Mouse (Mus musculus): ENCODE measurements around the gene Espl1. TPM values are rescaled to one million over a fixed set of nuclear protein-coding genes. Genes with fewer than 3 reads are reported as not detected.
A peak's percentile ranks its signal among the peaks of the same experiment; 100 is the strongest.

Espl1 gene
- polyA plus RNA-seq, 1 experiment from 2014 or later = 7.5 TPM

DNA sequence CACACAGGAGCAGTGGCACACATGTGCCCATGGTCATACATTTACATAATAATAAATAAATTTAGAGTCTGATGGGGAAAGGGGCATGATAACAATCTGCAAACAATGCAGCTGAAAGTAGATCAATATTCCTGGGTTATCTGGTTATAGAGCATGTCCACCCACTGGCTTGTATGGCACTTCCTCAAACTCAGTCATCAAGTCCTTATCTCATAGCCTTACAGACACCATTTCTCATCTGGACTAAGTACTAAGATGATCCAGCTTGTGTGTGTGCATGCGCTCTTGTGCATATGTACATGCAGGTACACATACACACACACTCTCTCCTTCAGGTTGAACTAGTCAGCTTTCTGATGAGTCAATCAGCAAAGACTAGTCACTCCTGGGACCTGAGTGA is 68.6 kb downstream of the Espl1 start:
- no peak overlapping the region for H3K4me2 ChIP-seq (ENCODE audit: low read length)
- no peak for ATAC-seq (replicated peaks; ENCODE audit: low FRiP score, low read depth)
- H3K27ac ChIP-seq = no peak overlapping the region
- no peak overlapping the region for H3K9ac ChIP-seq (ENCODE audit: low read depth, low read length)
- H3K4me1 ChIP-seq (replicated peaks; ENCODE audit: insufficient read depth, low read length) = peaks cover 16% of the 10 kb centered on the region
- no peak for TF ChIP-seq CTCF (IDR thresholded peaks at IDR 0.05; ENCODE audit: low read depth)
- no peaks in the 10 kb centered on the region for H3K36me3 ChIP-seq (ENCODE audit: insufficient read depth, low read length)
- H3K9me3 ChIP-seq (replicated peaks; ENCODE audit: low read length) = no peaks in the 10 kb centered on the region
- 93% methylated on average over 1 of the region's 1 CpGs for WGBS
- H3K27me3 ChIP-seq (ENCODE audit: insufficient read depth, low read length) = no peaks in the 10 kb centered on the region
- no peak overlapping the region for H3K4me3 ChIP-seq (replicated peaks; ENCODE audit: low read depth, low read length)
- DNase-seq (ENCODE audit: low spot score) = no peak

DNA sequence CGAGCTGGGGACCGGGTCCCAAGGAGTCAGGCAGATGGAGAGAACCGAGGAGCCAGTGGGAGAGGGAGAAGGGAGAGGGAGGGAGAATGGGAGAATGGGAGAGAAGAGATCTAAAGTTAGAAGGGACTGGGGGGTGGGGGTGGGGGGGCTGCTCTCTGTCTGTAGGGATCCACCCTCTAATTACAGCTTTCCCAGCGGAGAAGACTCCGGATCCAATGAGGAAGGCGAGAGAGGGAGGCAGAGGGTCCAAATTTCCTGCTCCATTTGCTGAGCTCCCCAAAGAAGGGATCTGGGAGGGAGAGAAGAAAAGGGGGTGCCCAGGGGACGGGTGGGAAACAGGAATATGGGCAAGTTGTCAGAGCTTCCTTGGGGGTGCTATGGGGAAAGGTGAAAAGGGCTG is 70.2 kb downstream of the Espl1 start:
- TF ChIP-seq CTCF (IDR thresholded peaks at IDR 0.05; ENCODE audit: low read depth) = no peak
- Histone ChIP-seq H3K36me3 (ENCODE audit: insufficient read depth, low read length) (no peaks in the 10 kb centered on the region), H3K4me1 (replicated peaks; ENCODE audit: insufficient read depth, low read length) (peaks cover 22% of the 10 kb centered on the region), H3K9ac (ENCODE audit: low read depth, low read length) (peak overlapping the region; percentile 44; the same call in 1 of the 2 replicates), H3K9me3 (replicated peaks; ENCODE audit: low read length) (no peaks in the 10 kb centered on the region), H3K4me3 (replicated peaks; ENCODE audit: low read depth, low read length) (peak overlapping the region; percentile 13), H3K27ac (no peak overlapping the region), H3K4me2 (ENCODE audit: low read length) (peak overlapping the region; percentile 52), H3K27me3 (ENCODE audit: insufficient read depth, low read length) (no peaks in the 10 kb centered on the region)
- no peak for DNase-seq (ENCODE audit: low spot score)
- 8% methylated on average over 7 of the region's 7 CpGs for WGBS
- ATAC-seq (replicated peaks; ENCODE audit: low FRiP score, low read depth) = no peak

DNA sequence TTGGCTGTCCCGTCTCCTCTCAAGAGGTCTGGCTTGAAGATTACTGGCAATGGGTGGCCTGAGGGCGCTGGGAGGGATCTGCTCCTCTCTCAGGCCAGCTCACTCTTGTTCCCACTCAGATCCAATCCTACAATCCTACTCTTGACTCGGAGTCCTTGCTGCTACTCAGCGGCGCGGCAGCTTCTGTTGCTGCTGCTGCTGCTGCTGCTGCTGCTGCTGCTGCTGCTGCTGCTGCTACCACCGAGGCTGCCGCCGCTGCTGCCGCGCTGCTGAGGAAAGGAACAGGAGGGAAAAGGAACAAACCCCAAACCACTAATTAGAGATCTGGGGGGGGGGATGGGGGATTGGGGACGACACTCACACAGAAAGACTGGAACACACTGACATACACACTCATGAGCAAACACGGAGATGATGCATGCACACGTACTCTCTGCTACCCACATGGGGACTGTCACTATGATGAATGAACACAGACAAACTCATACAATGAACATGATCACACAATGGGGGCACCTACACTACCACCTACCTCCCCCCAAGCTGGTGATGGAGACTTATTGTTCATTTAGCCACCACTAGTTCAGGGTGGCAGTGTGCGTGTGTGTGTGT is 70.8 kb downstream of the Espl1 start, which contains the start of gene Sp7:
Gene Sp7 (minus strand): TSS at position 450 of the 612 bp plus-strand sequence.
- no peaks in the 10 kb centered on the region for H3K9me3 ChIP-seq (replicated peaks; ENCODE audit: low read length)
- peak within 1 kb of the TSS; percentile 13 for H3K4me3 ChIP-seq (replicated peaks; ENCODE audit: low read depth, low read length)
- ATAC-seq (replicated peaks; ENCODE audit: low FRiP score, low read depth) = no peak
- H3K36me3 ChIP-seq (ENCODE audit: insufficient read depth, low read length) = no peaks in the 10 kb centered on the region
- peak; percentile 39 for DNase-seq (ENCODE audit: low spot score)
- no peak within 1 kb of the TSS for H3K27ac ChIP-seq
- WGBS = 9% methylated on average over 15 of the region's 15 CpGs
- peak within 1 kb of the TSS; percentile 52 for H3K4me2 ChIP-seq (ENCODE audit: low read length)
- no peak for TF ChIP-seq CTCF (IDR thresholded peaks at IDR 0.05; ENCODE audit: low read depth)
- no peaks in the 10 kb centered on the region for H3K27me3 ChIP-seq (ENCODE audit: insufficient read depth, low read length)
- H3K4me1 ChIP-seq (replicated peaks; ENCODE audit: insufficient read depth, low read length) = peaks cover 22% of the 10 kb centered on the region
- H3K9ac ChIP-seq (ENCODE audit: low read depth, low read length) = peak within 1 kb of the TSS; percentile 44; the same call in 1 of the 2 replicates

DNA sequence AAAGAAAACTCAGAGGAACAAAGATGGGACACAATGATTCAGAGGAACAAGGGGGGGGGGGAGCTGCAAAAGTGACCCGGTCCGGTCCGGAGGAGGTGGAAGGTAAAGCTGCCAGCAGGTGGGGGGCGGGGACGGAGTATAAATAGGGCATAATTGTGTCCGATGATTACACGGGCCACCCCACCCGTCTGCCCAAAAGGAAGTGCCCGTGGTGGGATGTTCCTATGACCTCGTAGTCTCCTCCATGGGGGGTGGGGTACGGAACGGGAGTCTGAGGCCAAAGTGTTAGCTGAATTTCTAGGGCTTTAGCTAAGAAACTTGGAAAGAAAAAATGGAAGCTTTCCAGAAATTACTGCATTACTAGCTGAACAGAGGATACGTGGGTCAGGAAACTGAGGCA is 73.9 kb downstream of the Espl1 start:
- Histone ChIP-seq H3K4me2 (ENCODE audit: low read length) (no peak overlapping the region), H3K27ac (no peak overlapping the region)

DNA sequence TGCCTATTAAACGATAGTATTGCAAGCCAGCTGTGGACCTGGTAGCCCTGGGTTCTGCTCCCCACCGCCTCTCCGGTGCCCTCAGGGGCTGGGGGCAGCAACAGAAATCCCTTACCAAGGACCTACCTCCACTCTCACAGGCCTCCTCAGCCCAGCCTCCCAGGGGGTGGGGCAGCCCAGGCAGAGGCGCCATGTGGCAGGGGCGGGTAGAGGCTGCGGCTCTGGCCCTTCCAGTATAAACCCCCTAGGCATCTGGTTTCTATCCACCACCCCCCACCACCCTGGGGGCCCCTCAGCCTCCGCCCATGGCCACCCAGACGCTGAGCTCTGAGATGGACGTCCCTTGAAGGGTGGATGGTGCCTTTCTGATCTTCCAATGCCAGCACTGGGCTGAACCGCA is 74.7 kb downstream of the Espl1 start:
- peak overlapping the region; percentile 27 for H3K4me2 ChIP-seq (ENCODE audit: low read length)
- no peaks in the 10 kb centered on the region for H3K36me3 ChIP-seq (ENCODE audit: insufficient read depth, low read length)
- H3K9ac ChIP-seq (ENCODE audit: low read depth, low read length) = no peak overlapping the region
- no peak overlapping the region for H3K4me3 ChIP-seq (replicated peaks; ENCODE audit: low read depth, low read length)
- peaks cover 14% of the 10 kb centered on the region; the same call in 1 of the 2 replicates for H3K4me1 ChIP-seq (replicated peaks; ENCODE audit: insufficient read depth, low read length)
- no peaks in the 10 kb centered on the region for H3K27me3 ChIP-seq (ENCODE audit: insufficient read depth, low read length)
- H3K27ac ChIP-seq = no peak overlapping the region
- no peak for TF ChIP-seq CTCF (IDR thresholded peaks at IDR 0.05; ENCODE audit: low read depth)
- ATAC-seq (replicated peaks; ENCODE audit: low FRiP score, low read depth) (no peak), DNase-seq (ENCODE audit: low spot score) (no peak)
- H3K9me3 ChIP-seq (replicated peaks; ENCODE audit: low read length) = no peaks in the 10 kb centered on the region
- 16% methylated on average over 10 of the region's 10 CpGs for WGBS

More for the DNA sequence above, 73.9 kb downstream of the Espl1 start:
- WGBS = 13% methylated on average over 13 of the region's 13 CpGs
- no peaks in the 10 kb centered on the region for H3K36me3 ChIP-seq (ENCODE audit: insufficient read depth, low read length)
- no peak for DNase-seq (ENCODE audit: low spot score)
- no peak overlapping the region for H3K4me3 ChIP-seq (replicated peaks; ENCODE audit: low read depth, low read length)
- H3K4me1 ChIP-seq (replicated peaks; ENCODE audit: insufficient read depth, low read length) = peaks cover 14% of the 10 kb centered on the region; the same call in 1 of the 2 replicates
- TF ChIP-seq CTCF (IDR thresholded peaks at IDR 0.05; ENCODE audit: low read depth) = no peak
- ATAC-seq (replicated peaks; ENCODE audit: low FRiP score, low read depth) = no peak; the same call in 1 of the 2 replicates
- no peaks in the 10 kb centered on the region for H3K9me3 ChIP-seq (replicated peaks; ENCODE audit: low read length)
- no peaks in the 10 kb centered on the region for H3K27me3 ChIP-seq (ENCODE audit: insufficient read depth, low read length)
- H3K9ac ChIP-seq (ENCODE audit: low read depth, low read length) = no peak overlapping the region

Other genes with a start within 250 kb of the Espl1 start
- 96.1 and 102 TPM in 2 replicates for gene Eif4b, start 222.5 kb upstream of the Espl1 start, polyA plus RNA-seq (2015; fragmentation: Nextera tagmentation; extraction: Ambion mirVana)
- 34.4 and 35.8 TPM in 2 replicates for gene Tns2, start 195.9 kb upstream of the Espl1 start, polyA plus RNA-seq (2015; fragmentation: Nextera tagmentation; extraction: Ambion mirVana)
- gene Spryd3, start 160.0 kb upstream of the Espl1 start, polyA plus RNA-seq (2015; fragmentation: Nextera tagmentation; extraction: Ambion mirVana) = 14.3 and 16.6 TPM in 2 replicates
- 20.5 and 28.3 TPM in 2 replicates for gene Igfbp6, start 151.9 kb upstream of the Espl1 start, polyA plus RNA-seq (2015; fragmentation: Nextera tagmentation; extraction: Ambion mirVana)
- gene Soat2, start 145.7 kb upstream of the Espl1 start, polyA plus RNA-seq (2015; fragmentation: Nextera tagmentation; extraction: Ambion mirVana) = 0.28 and 0.34 TPM in 2 replicates
- gene Zfp740, start 93.0 kb upstream of the Espl1 start, polyA plus RNA-seq (2015; fragmentation: Nextera tagmentation; extraction: Ambion mirVana) = 45.4 and 49.0 TPM in 2 replicates
- 142 TPM in 2 replicates for gene Csad, start 91.5 kb upstream of the Espl1 start, polyA plus RNA-seq (2015; fragmentation: Nextera tagmentation; extraction: Ambion mirVana)
- gene Itgb7, start 64.3 kb upstream of the Espl1 start, polyA plus RNA-seq (2015; fragmentation: Nextera tagmentation; extraction: Ambion mirVana) = 0.69 and 1.2 TPM in 2 replicates
- 23.2 and 23.5 TPM in 2 replicates for gene Rarg, start 38.7 kb upstream of the Espl1 start, polyA plus RNA-seq (2015; fragmentation: Nextera tagmentation; extraction: Ambion mirVana)
- gene Gm9918, start 25.7 kb upstream of the Espl1 start, polyA plus RNA-seq (2015; fragmentation: Nextera tagmentation; extraction: Ambion mirVana) = 0.23 and 0.38 TPM in 2 replicates
- gene Mfsd5, start 16.8 kb upstream of the Espl1 start, polyA plus RNA-seq (2015; fragmentation: Nextera tagmentation; extraction: Ambion mirVana) = 68.2 and 73.2 TPM in 2 replicates
- 511 and 565 TPM in 2 replicates for gene Pfdn5, start 29.9 kb downstream of the Espl1 start, polyA plus RNA-seq (2015; fragmentation: Nextera tagmentation; extraction: Ambion mirVana)
- 84.9 and 86.9 TPM in 2 replicates for gene Myg1, start 35.4 kb downstream of the Espl1 start, polyA plus RNA-seq (2015; fragmentation: Nextera tagmentation; extraction: Ambion mirVana)
- 37.1 and 42.2 TPM in 2 replicates for gene Aaas, start 54.5 kb downstream of the Espl1 start, polyA plus RNA-seq (2015; fragmentation: Nextera tagmentation; extraction: Ambion mirVana)
- 0.61 and 1.1 TPM in 2 replicates for gene Sp7, start 70.9 kb downstream of the Espl1 start, polyA plus RNA-seq (2015; fragmentation: Nextera tagmentation; extraction: Ambion mirVana)
- gene Sp1, start 109.9 kb downstream of the Espl1 start, polyA plus RNA-seq (2015; fragmentation: Nextera tagmentation; extraction: Ambion mirVana) = 8.8 TPM in 2 replicates
- 0.46 and 0.80 TPM in 2 replicates for gene Amhr2, start 149.1 kb downstream of the Espl1 start, polyA plus RNA-seq (2015; fragmentation: Nextera tagmentation; extraction: Ambion mirVana)
- gene Prr13, start 162.8 kb downstream of the Espl1 start, polyA plus RNA-seq (2015; fragmentation: Nextera tagmentation; extraction: Ambion mirVana) = 109 and 117 TPM in 2 replicates
- gene Pcbp2, start 174.3 kb downstream of the Espl1 start, polyA plus RNA-seq (2015; fragmentation: Nextera tagmentation; extraction: Ambion mirVana) = 185 and 191 TPM in 2 replicates
- gene Gm10337, start 207.5 kb downstream of the Espl1 start, polyA plus RNA-seq (2015; fragmentation: Nextera tagmentation; extraction: Ambion mirVana) = 1.8 TPM in 1 of 2 replicates, not detected in the other
- 7.8 and 8.1 TPM in 2 replicates for gene Map3k12, start 220.8 kb downstream of the Espl1 start, polyA plus RNA-seq (2015; fragmentation: Nextera tagmentation; extraction: Ambion mirVana)
- gene Tarbp2, start 221.9 kb downstream of the Espl1 start, polyA plus RNA-seq (2015; fragmentation: Nextera tagmentation; extraction: Ambion mirVana) = 57.2 and 59.2 TPM in 2 replicates
- 1.6 TPM in 2 replicates for gene Npff, start 228.7 kb downstream of the Espl1 start, polyA plus RNA-seq (2015; fragmentation: Nextera tagmentation; extraction: Ambion mirVana)

All from kidney, postnatal 0 days (tissue).